Mouse (Mus musculus): Measurements from ENCODE around the gene Myzap. TPM values are rescaled to one million over a fixed set of nuclear protein-coding genes. Genes with fewer than 3 reads are reported as not detected.

The Myzap gene
- polyA plus RNA-seq, 1 experiment = 2.7 TPM

DNA sequence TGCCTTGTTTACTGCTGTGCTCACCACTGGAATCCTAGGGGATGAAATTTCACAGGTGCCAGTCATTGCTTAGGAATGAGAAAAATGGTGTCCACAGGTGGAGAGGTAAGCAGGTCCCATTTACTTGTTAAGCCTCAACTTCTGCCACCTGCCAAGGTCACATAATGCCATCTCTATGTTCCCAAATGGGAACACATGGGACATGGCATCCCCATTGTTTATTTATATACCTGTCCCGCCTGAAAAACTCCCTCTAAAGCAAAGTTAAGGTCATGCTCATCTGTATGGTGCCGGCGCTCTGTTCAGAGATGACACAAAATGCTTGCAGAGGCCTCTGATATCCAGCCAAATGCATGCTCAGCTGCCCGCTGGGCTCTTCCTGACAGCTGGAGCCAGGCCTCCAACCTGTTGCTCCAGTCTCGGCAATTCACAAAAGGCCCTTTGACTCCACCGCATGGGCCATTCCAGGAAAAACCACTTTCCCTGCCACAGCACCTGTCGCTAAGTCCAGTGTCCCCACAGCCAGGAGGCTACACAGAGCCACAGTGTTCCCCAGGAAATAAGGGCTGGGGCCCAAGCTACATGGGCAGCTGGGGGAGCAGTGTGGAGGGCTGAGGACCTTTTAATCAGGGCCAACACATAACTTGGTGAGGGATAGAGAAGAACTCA lies 13.1 kb downstream of the Myzap start:
- no peak for TF ChIP-seq EP300 (IDR thresholded peaks at IDR 0.05; ENCODE audit: insufficient read depth, low read depth, low read length)
- no peak for TF ChIP-seq CTCF (IDR thresholded peaks at IDR 0.05; ENCODE audit: low read depth, low read length)
- TF ChIP-seq POLR2A (IDR thresholded peaks at IDR 0.05; ENCODE audit: insufficient read depth, low read length) = no peak
- no peaks in the 10 kb centered on the region for H3K36me3 ChIP-seq (ENCODE audit: control insufficient read depth, insufficient read depth, low read length, poor library complexity, severe bottlenecking)
- H3K4me3 ChIP-seq (ENCODE audit: low read depth, low read length) = no peak overlapping the region
- no peak overlapping the region for H3K9ac ChIP-seq (ENCODE audit: low read depth, poor library complexity, severe bottlenecking)
- H3K27ac ChIP-seq (ENCODE audit: insufficient read depth, low read length) = no peak overlapping the region
- H3K27me3 ChIP-seq (ENCODE audit: control insufficient read depth, insufficient read depth, low read length, poor library complexity, severe bottlenecking) = no peaks in the 10 kb centered on the region
- no peaks in the 10 kb centered on the region for H3K4me1 ChIP-seq (ENCODE audit: control insufficient read depth, insufficient read depth, low read length)
- H3K9me3 ChIP-seq (replicated peaks; ENCODE audit: control insufficient read depth, insufficient read depth, low read length, poor library complexity, severe bottlenecking) = no peaks in the 10 kb centered on the region

DNA sequence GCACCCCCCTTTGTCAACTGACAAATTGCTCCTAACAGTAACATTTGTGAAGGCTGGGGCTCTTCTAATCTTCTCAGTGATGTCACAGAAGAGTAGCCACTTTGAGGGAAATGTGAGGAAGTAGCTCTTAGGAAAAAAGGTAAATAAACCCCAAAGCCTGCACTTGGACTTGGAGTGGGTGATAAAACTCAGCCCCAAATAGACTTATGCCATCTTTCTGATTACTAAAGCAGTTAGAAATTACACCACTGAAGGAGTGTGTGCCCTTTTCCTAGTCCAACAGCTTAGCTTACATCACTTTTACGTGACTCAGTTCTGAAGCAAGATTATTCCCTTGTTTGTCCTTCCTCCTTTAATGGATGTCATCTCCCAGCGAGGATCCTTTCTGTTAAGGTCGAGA lies 17.7 kb downstream of the Myzap start:
- H3K27me3 ChIP-seq (ENCODE audit: control insufficient read depth, insufficient read depth, low read length, poor library complexity, severe bottlenecking) = no peaks in the 10 kb centered on the region
- H3K9me3 ChIP-seq (replicated peaks; ENCODE audit: control insufficient read depth, insufficient read depth, low read length, poor library complexity, severe bottlenecking) = no peaks in the 10 kb centered on the region

DNA sequence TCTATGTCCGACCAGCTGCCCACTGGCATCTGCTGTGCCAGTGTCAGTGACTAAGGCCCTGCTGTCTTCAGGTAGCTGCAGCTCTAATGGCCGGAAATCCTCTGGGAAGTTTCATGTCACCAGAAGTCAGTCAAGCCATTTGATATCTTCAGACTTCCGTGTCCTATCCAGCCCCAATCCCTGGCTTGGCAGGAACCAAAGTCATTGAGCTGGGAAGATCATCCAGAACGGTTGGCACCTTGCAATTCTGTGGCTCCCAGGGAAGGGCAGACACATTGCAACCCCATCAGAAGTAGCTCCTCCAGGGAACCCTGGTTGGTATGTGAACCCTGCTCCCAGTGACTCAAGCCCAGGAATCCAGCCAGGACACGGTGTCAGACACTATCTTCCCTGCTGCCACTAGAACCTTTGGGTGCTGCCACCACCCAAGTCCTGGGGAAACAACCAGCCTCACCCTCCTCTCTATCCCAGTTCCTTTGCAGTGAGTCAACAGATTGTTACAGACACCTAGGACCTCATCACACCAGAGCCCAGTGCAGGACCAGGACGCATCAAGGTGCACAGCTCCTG lies 18.3 kb downstream of the Myzap start:
- TF ChIP-seq EP300 (IDR thresholded peaks at IDR 0.05; ENCODE audit: insufficient read depth, low read depth, low read length) (no peak), CTCF (IDR thresholded peaks at IDR 0.05; ENCODE audit: low read depth, low read length) (no peak), POLR2A (IDR thresholded peaks at IDR 0.05; ENCODE audit: insufficient read depth, low read length) (no peak)
- no peak overlapping the region for H3K27ac ChIP-seq (ENCODE audit: insufficient read depth, low read length)
- no peaks in the 10 kb centered on the region for H3K27me3 ChIP-seq (ENCODE audit: control insufficient read depth, insufficient read depth, low read length, poor library complexity, severe bottlenecking)
- H3K9ac ChIP-seq (ENCODE audit: low read depth, poor library complexity, severe bottlenecking) = no peak overlapping the region
- no peaks in the 10 kb centered on the region for H3K36me3 ChIP-seq (ENCODE audit: control insufficient read depth, insufficient read depth, low read length, poor library complexity, severe bottlenecking)
- no peaks in the 10 kb centered on the region for H3K4me1 ChIP-seq (ENCODE audit: control insufficient read depth, insufficient read depth, low read length)
- H3K9me3 ChIP-seq (replicated peaks; ENCODE audit: control insufficient read depth, insufficient read depth, low read length, poor library complexity, severe bottlenecking) = no peaks in the 10 kb centered on the region
- no peak overlapping the region for H3K4me3 ChIP-seq (ENCODE audit: low read depth, low read length)

More for the DNA sequence above, 17.7 kb downstream of the Myzap start:
- Histone ChIP-seq H3K27ac (ENCODE audit: insufficient read depth, low read length) (no peak overlapping the region), H3K36me3 (ENCODE audit: control insufficient read depth, insufficient read depth, low read length, poor library complexity, severe bottlenecking) (no peaks in the 10 kb centered on the region), H3K9ac (ENCODE audit: low read depth, poor library complexity, severe bottlenecking) (no peak overlapping the region), H3K4me3 (ENCODE audit: low read depth, low read length) (no peak overlapping the region), H3K4me1 (ENCODE audit: control insufficient read depth, insufficient read depth, low read length) (no peaks in the 10 kb centered on the region)
- TF ChIP-seq POLR2A (IDR thresholded peaks at IDR 0.05; ENCODE audit: insufficient read depth, low read length) (no peak), CTCF (IDR thresholded peaks at IDR 0.05; ENCODE audit: low read depth, low read length) (no peak), EP300 (IDR thresholded peaks at IDR 0.05; ENCODE audit: insufficient read depth, low read depth, low read length) (no peak)

DNA sequence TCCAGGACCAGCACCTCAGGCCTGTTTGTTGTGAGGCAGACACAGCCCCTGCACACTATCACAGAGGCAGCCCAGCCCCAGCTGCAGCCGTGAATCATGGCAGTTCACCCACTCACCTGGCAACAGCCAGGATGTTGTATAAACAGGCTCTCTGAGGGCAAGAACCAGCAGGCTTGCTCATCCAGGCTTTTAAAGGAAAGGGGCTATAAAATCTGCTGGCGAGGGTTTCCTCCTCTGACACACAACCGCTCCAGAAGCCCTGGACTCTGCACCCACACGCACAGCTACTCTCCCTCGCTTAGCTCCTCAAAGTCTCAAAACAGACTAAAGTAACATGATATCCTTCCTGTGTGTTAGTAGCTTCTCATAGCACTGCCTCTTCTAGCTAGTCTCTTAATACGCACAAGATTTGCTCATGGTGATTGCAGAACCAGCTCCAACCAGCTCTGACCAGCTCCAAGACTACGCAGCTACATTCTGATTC lies 21.0 kb downstream of the Myzap start:
- Histone ChIP-seq H3K27ac (ENCODE audit: insufficient read depth, low read length) (no peak overlapping the region), H3K9ac (ENCODE audit: low read depth, poor library complexity, severe bottlenecking) (no peak overlapping the region), H3K9me3 (replicated peaks; ENCODE audit: control insufficient read depth, insufficient read depth, low read length, poor library complexity, severe bottlenecking) (no peaks in the 10 kb centered on the region), H3K4me1 (ENCODE audit: control insufficient read depth, insufficient read depth, low read length) (no peaks in the 10 kb centered on the region), H3K36me3 (ENCODE audit: control insufficient read depth, insufficient read depth, low read length, poor library complexity, severe bottlenecking) (no peaks in the 10 kb centered on the region), H3K27me3 (ENCODE audit: control insufficient read depth, insufficient read depth, low read length, poor library complexity, severe bottlenecking) (no peaks in the 10 kb centered on the region), H3K4me3 (ENCODE audit: low read depth, low read length) (no peak overlapping the region)
- TF ChIP-seq CTCF (IDR thresholded peaks at IDR 0.05; ENCODE audit: low read depth, low read length) (no peak), POLR2A (IDR thresholded peaks at IDR 0.05; ENCODE audit: insufficient read depth, low read length) (no peak), EP300 (IDR thresholded peaks at IDR 0.05; ENCODE audit: insufficient read depth, low read depth, low read length) (no peak)

DNA sequence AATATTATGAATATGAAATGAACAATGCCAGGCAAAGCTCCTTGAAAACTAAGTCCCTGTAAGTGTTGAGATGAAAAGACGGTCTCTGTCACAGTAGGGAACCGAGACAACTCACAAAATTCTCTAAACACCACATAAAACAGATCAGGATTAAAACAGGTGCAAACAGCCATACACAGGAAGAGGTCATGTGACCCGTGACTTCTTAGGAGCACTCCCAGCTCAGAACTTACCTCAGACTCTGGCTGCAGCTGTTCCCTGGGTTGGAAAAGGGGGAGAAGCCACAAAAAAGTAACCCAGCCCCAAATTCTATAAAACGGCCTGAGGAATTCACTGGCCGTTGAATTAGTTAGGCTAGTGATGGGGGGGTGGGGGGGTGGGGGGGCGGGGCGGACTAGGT lies 22.0 kb downstream of the Myzap start:
- no peaks in the 10 kb centered on the region for H3K4me1 ChIP-seq (ENCODE audit: control insufficient read depth, insufficient read depth, low read length)
- no peaks in the 10 kb centered on the region for H3K9me3 ChIP-seq (replicated peaks; ENCODE audit: control insufficient read depth, insufficient read depth, low read length, poor library complexity, severe bottlenecking)
- H3K27ac ChIP-seq (ENCODE audit: insufficient read depth, low read length) = no peak overlapping the region
- TF ChIP-seq POLR2A (IDR thresholded peaks at IDR 0.05; ENCODE audit: insufficient read depth, low read length) (no peak), EP300 (IDR thresholded peaks at IDR 0.05; ENCODE audit: insufficient read depth, low read depth, low read length) (no peak), CTCF (IDR thresholded peaks at IDR 0.05; ENCODE audit: low read depth, low read length) (no peak)
- no peak overlapping the region for H3K9ac ChIP-seq (ENCODE audit: low read depth, poor library complexity, severe bottlenecking)
- H3K4me3 ChIP-seq (ENCODE audit: low read depth, low read length) = no peak overlapping the region
- no peaks in the 10 kb centered on the region for H3K36me3 ChIP-seq (ENCODE audit: control insufficient read depth, insufficient read depth, low read length, poor library complexity, severe bottlenecking)
- no peaks in the 10 kb centered on the region for H3K27me3 ChIP-seq (ENCODE audit: control insufficient read depth, insufficient read depth, low read length, poor library complexity, severe bottlenecking)

DNA sequence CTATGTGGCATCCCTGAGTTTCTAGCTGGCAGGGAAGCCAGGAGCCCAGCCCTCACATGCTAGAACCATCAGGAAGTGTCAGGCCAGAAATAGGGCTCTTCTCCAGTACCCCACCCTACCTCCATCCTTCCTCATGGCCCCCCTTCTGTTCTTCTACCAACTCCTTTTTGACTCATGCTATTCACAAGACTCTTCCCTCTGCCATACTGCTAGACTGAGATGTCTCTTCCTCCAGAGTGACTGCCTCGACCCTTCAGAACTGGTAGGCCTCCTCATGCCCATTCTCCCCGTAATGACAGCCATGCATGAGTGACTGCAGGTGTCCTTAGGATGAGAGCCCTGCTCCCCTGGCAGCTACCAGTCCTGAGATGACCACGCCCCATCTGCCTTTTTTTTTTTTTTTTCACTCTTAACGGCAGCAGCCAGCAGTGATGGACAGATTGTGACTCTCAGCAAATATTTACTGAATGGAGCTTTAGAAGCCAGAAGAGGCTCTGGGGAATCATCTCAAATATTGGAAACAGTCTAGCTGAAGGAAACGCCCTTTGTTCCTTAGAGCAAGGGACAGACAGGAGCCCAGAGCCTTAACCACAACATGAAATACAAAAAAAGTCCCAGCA lies 23.7 kb downstream of the Myzap start:
- no peaks in the 10 kb centered on the region for H3K4me1 ChIP-seq (ENCODE audit: control insufficient read depth, insufficient read depth, low read length)
- no peak overlapping the region for H3K27ac ChIP-seq (ENCODE audit: insufficient read depth, low read length)
- no peaks in the 10 kb centered on the region for H3K36me3 ChIP-seq (ENCODE audit: control insufficient read depth, insufficient read depth, low read length, poor library complexity, severe bottlenecking)
- no peak for TF ChIP-seq POLR2A (IDR thresholded peaks at IDR 0.05; ENCODE audit: insufficient read depth, low read length)
- no peak for TF ChIP-seq EP300 (IDR thresholded peaks at IDR 0.05; ENCODE audit: insufficient read depth, low read depth, low read length)
- no peak for TF ChIP-seq CTCF (IDR thresholded peaks at IDR 0.05; ENCODE audit: low read depth, low read length)
- no peak overlapping the region for H3K4me3 ChIP-seq (ENCODE audit: low read depth, low read length)
- no peak overlapping the region for H3K9ac ChIP-seq (ENCODE audit: low read depth, poor library complexity, severe bottlenecking)
- no peaks in the 10 kb centered on the region for H3K9me3 ChIP-seq (replicated peaks; ENCODE audit: control insufficient read depth, insufficient read depth, low read length, poor library complexity, severe bottlenecking)
- H3K27me3 ChIP-seq (ENCODE audit: control insufficient read depth, insufficient read depth, low read length, poor library complexity, severe bottlenecking) = no peaks in the 10 kb centered on the region
